Mouse (Mus musculus) adrenal gland, postnatal 36 days (tissue): ENCODE data around the gene Tmem117. TPM values are rescaled to one million over a fixed set of nuclear protein-coding genes. Genes with fewer than 3 reads are reported as not detected.

Experiments
- DNase-seq, 2 experiments: peaks; one replicate each; pipeline ENCODE4 v3.0.0; 2021; ENCODE audit warnings: mixed read lengths in 1 of 2
- total RNA-seq, 2 experiments: library from RNA; stranded (reverse); gene quantifications; 2 replicates each; pipeline ENCODE4 v1.2.3; 2021

The Tmem117 gene
- total RNA-seq, 2 experiments from 2014 or later = 4.2 to 5.1 TPM

- DNase-seq = no peak
These were observed 142.0 kb downstream of the Tmem117 start for GRCm38 (mm10) chr15:94770832-94771578.

- no peak for DNase-seq
These were observed 142.7 kb downstream of the Tmem117 start for GRCm38 (mm10) chr15:94771691-94772090.

- DNase-seq = no peak
These were observed 147.4 kb downstream of the Tmem117 start for GRCm38 (mm10) chr15:94776119-94777069.

- DNase-seq = peak in 1 of 2 experiments; percentile 10
These were observed 152.5 kb downstream of the Tmem117 start for GRCm38 (mm10) chr15:94781556-94781955.

GRCm38 (mm10) chr15:94793455-94793854, 164.4 kb downstream of the Tmem117 start:
- no peak for DNase-seq

GRCm38 (mm10) chr15:94795484-94795883, 166.5 kb downstream of the Tmem117 start:
- DNase-seq = no peak

- no peak for DNase-seq
These were observed 169.2 kb downstream of the Tmem117 start for GRCm38 (mm10) chr15:94798236-94798635.

- no peak for DNase-seq
These were observed 172.4 kb downstream of the Tmem117 start for GRCm38 (mm10) chr15:94801462-94801861.

GRCm38 (mm10) chr15:94802820-94803219, 173.8 kb downstream of the Tmem117 start:
- DNase-seq = no peak

- no peak for DNase-seq
These were observed 174.8 kb downstream of the Tmem117 start for GRCm38 (mm10) chr15:94803624-94804342.

GRCm38 (mm10) chr15:94806005-94806404, 177.0 kb downstream of the Tmem117 start:
- no peak for DNase-seq

GRCm38 (mm10) chr15:94811550-94811949, 182.5 kb downstream of the Tmem117 start:
- DNase-seq = no peak

- peak in 1 of 2 experiments; percentile 13 for DNase-seq
These were observed 185.4 kb downstream of the Tmem117 start for GRCm38 (mm10) chr15:94814213-94815100.

- DNase-seq = no peak
These were observed 206.6 kb downstream of the Tmem117 start for GRCm38 (mm10) chr15:94835634-94836033.

- no peak for DNase-seq
These were observed 209.6 kb downstream of the Tmem117 start for GRCm38 (mm10) chr15:94838646-94839045.

GRCm38 (mm10) chr15:94847501-94847900, 218.5 kb downstream of the Tmem117 start:
- DNase-seq = no peak

GRCm38 (mm10) chr15:94859641-94860040, 230.6 kb downstream of the Tmem117 start:
- no peak for DNase-seq

- no peak for DNase-seq
These were observed 232.1 kb downstream of the Tmem117 start for GRCm38 (mm10) chr15:94861173-94861572.

- DNase-seq = no peak
These were observed 235.1 kb downstream of the Tmem117 start for GRCm38 (mm10) chr15:94864134-94864533.

- DNase-seq = no peak
These were observed 239.3 kb downstream of the Tmem117 start for GRCm38 (mm10) chr15:94868372-94868771.

GRCm38 (mm10) chr15:94885026-94885425, 256.0 kb downstream of the Tmem117 start:
- DNase-seq = no peak
